Mouse (Mus musculus) forebrain, postnatal 0 days (tissue): ENCODE measurements around the gene Spred2. TPM values are rescaled to one million over a fixed set of nuclear protein-coding genes. Genes with fewer than 3 reads are reported as not detected.

Source experiments
- ATAC-seq: fragments of 200-750 bp; cut with Nextera tagmentation; 2 replicates; pipeline ENCODE4 v1.8.0; 2017; ENCODE audit warnings: mild to moderate bottlenecking, moderate library complexity
- DNase-seq: peaks from one replicate; pipeline ENCODE4 v3.0.0-alpha.2; 2015
- H3K27ac ChIP-seq: fragments of 300-500 bp; sonication (generic); 2 replicates; pipeline ENCODE4 v1.5.1; 2014; ENCODE audit warnings: low read depth, mild to moderate bottlenecking, antibody characterized with exemption, low read length, moderate library complexity, mixed read lengths
- H3K27me3 ChIP-seq: fragments of 300-500 bp; sonication (generic); 2 replicates; pipeline ENCODE4 v1.6.1; 2014; ENCODE audit warnings: mild to moderate bottlenecking, low read length, mixed read lengths; ENCODE audit not compliant: insufficient read depth
- H3K36me3 ChIP-seq: fragments of 300-500 bp; sonication (generic); 2 replicates; pipeline ENCODE4 v1.6.1; 2014; ENCODE audit warnings: mild to moderate bottlenecking, moderate library complexity; ENCODE audit not compliant: insufficient read depth
- H3K4me1 ChIP-seq: fragments of 300-500 bp; sonication (generic); 2 replicates; pipeline ENCODE4 v1.6.1; 2014; ENCODE audit warnings: antibody characterized with exemption; ENCODE audit not compliant: insufficient read depth
- H3K4me2 ChIP-seq: fragments of 300-500 bp; sonication (generic); 2 replicates; pipeline ENCODE4 v1.6.1; 2014; ENCODE audit warnings: low read depth, mild to moderate bottlenecking, moderate library complexity
- H3K4me3 ChIP-seq: fragments of 300-500 bp; sonication (generic); 2 replicates; pipeline ENCODE4 v1.5.1; 2014; ENCODE audit warnings: low read depth, low read length, mixed read lengths
- H3K9ac ChIP-seq: fragments of 300-500 bp; sonication (generic); 2 replicates; pipeline ENCODE4 v1.6.1; 2014; ENCODE audit warnings: mild to moderate bottlenecking
- H3K9me3 ChIP-seq: fragments of 300-500 bp; sonication (generic); 2 replicates; pipeline ENCODE4 v1.6.1; 2016; ENCODE audit warnings: low read length
- CTCF ChIP-seq: sonication (generic); IDR thresholded peaks from 2 replicates; pipeline ENCODE4 v1.5.1; 2016; ENCODE audit warnings: antibody characterized with exemption, control low read depth, low read depth
- WGBS: fragments of 180-500 bp; shearing (Covaris S2); extraction: QIAGEN DNeasy Blood & Tissue Kit; methylation state at CpG from one replicate; pipeline ENCODE4 v1.1.7; 2014; 5-methylcytosine and 5-hydroxymethylcytosine counted together
- polyA plus RNA-seq: library from polyadenylated mRNA; unstranded; fragments of >200 nt; fragmentation: Nextera tagmentation; extraction: Ambion mirVana; gene quantifications from 2 replicates; pipeline ENCODE4 v1.2.1, GENCODE M21; 2015
- total RNA-seq: library from RNA; depleted of rRNA; stranded (reverse); fragments of >200 nt; gene quantifications from 2 replicates; pipeline ENCODE4 v1.2.3, GENCODE M21; 2014

Spred2 gene
- total and polyA plus RNA-seq, 2 experiments from 2014 or later: 9.1 to 15.5 TPM

- H3K27me3 ChIP-seq: no peaks in the 10 kb centered on the region
- peak overlapping the region; percentile 94 for H3K27ac ChIP-seq
- peak overlapping the region; percentile 88 for H3K4me3 ChIP-seq
- 2% methylated on average over 29 of the region's 29 CpGs for WGBS
- peak overlapping the region; percentile 98 for H3K9ac ChIP-seq
- no peaks in the 10 kb centered on the region for H3K9me3 ChIP-seq
- peak overlapping the region; percentile 65 for H3K4me2 ChIP-seq
- ATAC-seq (peak; percentile 19), DNase-seq (peak; percentile 63)
- peaks cover 5% of the 10 kb centered on the region; the same call in 1 of the 2 replicates for H3K4me1 ChIP-seq
- TF ChIP-seq CTCF: no peak
- H3K36me3 ChIP-seq: no peaks in the 10 kb centered on the region
These were observed 578 bp downstream of the Spred2 start for GRCm38 (mm10) chr11:19924757-19925148.

- Histone ChIP-seq H3K36me3 (no peaks in the 10 kb centered on the region), H3K4me2 (peak overlapping the region; percentile 65), H3K4me3 (peak overlapping the region; percentile 88), H3K27me3 (no peaks in the 10 kb centered on the region), H3K4me1 (peaks cover 5% of the 10 kb centered on the region; the same call in 1 of the 2 replicates), H3K27ac (peak overlapping the region; percentile 94), H3K9me3 (no peaks in the 10 kb centered on the region), H3K9ac (peak overlapping the region; percentile 98)
- TF ChIP-seq CTCF: no peak; the same call in 1 of the 2 replicates
- WGBS: 1% methylated on average over 72 of the region's 75 CpGs
- peak; percentile 72 for ATAC-seq
- DNase-seq: peak; percentile 93
These were observed 1.2 kb downstream of the Spred2 start for GRCm38 (mm10) chr11:19925149-19925975.

- peak overlapping the region; percentile 94 for H3K27ac ChIP-seq
- peaks cover 5% of the 10 kb centered on the region; the same call in 1 of the 2 replicates for H3K4me1 ChIP-seq
- no peak for TF ChIP-seq CTCF
- peak overlapping the region; percentile 88 for H3K4me3 ChIP-seq
- no peaks in the 10 kb centered on the region for H3K36me3 ChIP-seq
- WGBS: under 1% methylated on average over 15 of the region's 15 CpGs
- peak overlapping the region; percentile 65 for H3K4me2 ChIP-seq
- DNase-seq (no peak), ATAC-seq (peak; percentile 19)
- H3K27me3 ChIP-seq: no peaks in the 10 kb centered on the region
- no peaks in the 10 kb centered on the region for H3K9me3 ChIP-seq
- H3K9ac ChIP-seq: peak overlapping the region; percentile 98
These were observed 2.0 kb downstream of the Spred2 start for GRCm38 (mm10) chr11:19925976-19926842.

- TF ChIP-seq CTCF: no peak
These were observed 2.6 kb downstream of the Spred2 start for GRCm38 (mm10) chr11:19926843-19927120.

GRCm38 (mm10) chr11:19928633-19929032 lies 4.5 kb downstream of the Spred2 start:
- H3K36me3 ChIP-seq: no peaks in the 10 kb centered on the region; the same call in 1 of the 2 replicates
- H3K27me3 ChIP-seq: no peaks in the 10 kb centered on the region
- H3K4me1 ChIP-seq: peaks cover 5% of the 10 kb centered on the region; the same call in 1 of the 2 replicates
- DNase-seq (no peak), ATAC-seq (no peak)
- no peak overlapping the region for H3K4me3 ChIP-seq
- no peak overlapping the region for H3K4me2 ChIP-seq
- 82% methylated on average over 4 of the region's 4 CpGs for WGBS
- no peak overlapping the region for H3K27ac ChIP-seq
- H3K9ac ChIP-seq: no peak overlapping the region
- no peak for TF ChIP-seq CTCF
- H3K9me3 ChIP-seq: no peaks in the 10 kb centered on the region

More at GRCm38 (mm10) chr11:19926843-19927120, 2.6 kb downstream of the Spred2 start:
- Histone ChIP-seq H3K4me2 (peak overlapping the region; percentile 65), H3K27me3 (no peaks in the 10 kb centered on the region), H3K27ac (peak overlapping the region; percentile 21; the same call in 1 of the 2 replicates), H3K4me3 (peak overlapping the region; percentile 88; the same call in 1 of the 2 replicates), H3K9ac (0 out of 2 replicates have a peak overlapping the region, but pooled peaks have one; percentile 98), H3K36me3 (no peaks in the 10 kb centered on the region), H3K4me1 (peaks cover 5% of the 10 kb centered on the region; the same call in 1 of the 2 replicates), H3K9me3 (no peaks in the 10 kb centered on the region)
- DNase-seq (no peak), ATAC-seq (no peak)
- 75% methylated on average over 2 of the region's 2 CpGs for WGBS

- Histone ChIP-seq H3K27me3 (no peaks in the 10 kb centered on the region), H3K4me3 (no peak overlapping the region), H3K4me1 (peaks cover 5% of the 10 kb centered on the region; the same call in 1 of the 2 replicates), H3K27ac (no peak overlapping the region), H3K9me3 (no peaks in the 10 kb centered on the region), H3K4me2 (no peak overlapping the region), H3K9ac (no peak overlapping the region), H3K36me3 (no peaks in the 10 kb centered on the region; the same call in 1 of the 2 replicates)
- ATAC-seq (no peak), DNase-seq (no peak)
- TF ChIP-seq CTCF: no peak
- 68% methylated on average over 11 of the region's 11 CpGs for WGBS
These were observed 5.1 kb downstream of the Spred2 start for GRCm38 (mm10) chr11:19929087-19929865.
